Mouse (Mus musculus): ENCODE measurements around the gene Fcho1.
"Not testable (repeated sequence)": the region's sequence is repeated elsewhere in the genome, so short reads cannot be mapped to it uniquely, and the experiment has no call there.

Gene Fcho1

DNA sequence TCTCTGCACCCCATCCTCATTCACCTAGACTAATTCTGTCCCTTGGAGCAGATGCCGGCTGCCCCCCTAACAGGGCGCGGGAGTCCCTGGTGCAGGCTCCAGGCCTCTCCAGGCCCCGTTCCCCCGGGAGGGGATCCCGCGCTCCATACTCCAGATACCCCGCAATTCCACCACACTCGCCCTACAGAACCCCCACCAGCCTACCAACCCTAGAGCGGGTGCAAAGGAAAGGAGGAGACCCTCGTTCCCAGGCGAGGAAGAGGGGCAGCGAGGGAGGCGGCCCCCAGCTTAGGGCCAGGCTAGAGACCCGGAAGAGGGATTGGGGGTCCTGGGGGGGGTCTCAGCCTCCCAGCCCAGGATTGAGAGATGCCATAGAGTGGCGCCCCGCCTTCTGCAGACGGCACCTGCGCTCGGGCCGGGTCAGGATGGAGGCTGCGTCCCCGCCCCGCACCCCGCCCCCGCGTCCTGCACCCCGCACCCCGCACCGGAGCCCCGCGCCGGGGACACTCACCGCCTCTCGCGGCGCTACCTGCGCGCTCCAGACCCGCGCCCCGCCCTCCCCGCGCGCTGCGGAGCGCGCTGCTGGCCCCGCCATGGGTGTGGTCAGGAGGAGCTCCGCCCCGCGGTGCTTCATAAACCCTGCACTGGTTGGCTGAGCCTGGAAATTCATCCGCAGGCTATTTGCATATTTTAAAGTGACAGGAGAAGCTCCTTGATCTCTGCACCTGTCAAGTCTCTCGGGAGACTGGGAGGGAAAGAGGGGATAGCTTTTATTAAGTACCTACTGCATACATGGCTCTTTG is at the start of gene Fcho1:
Gene Fcho1 (minus strand): TSS at position 595 of the 803 bp plus-strand sequence.
- peak; percentile 73 for DNase-seq (ENCODE audit: extremely low spot score, low spot score)

- no peak for DNase-seq (ENCODE audit: extremely low spot score, low spot score)
Observed at GRCm38 (mm10) chr8:71771336-71771735, 45.8 kb upstream of the Fcho1 start.

- DNase-seq (ENCODE audit: extremely low spot score, low spot score) = no peak
Observed at GRCm38 (mm10) chr8:71758816-71759215, 33.3 kb upstream of the Fcho1 start.

GRCm38 (mm10) chr8:71752881-71753552 is 27.5 kb upstream of the Fcho1 start:
- DNase-seq (ENCODE audit: extremely low spot score, low spot score) = not testable (repeated sequence)

- not testable (repeated sequence) for DNase-seq (ENCODE audit: extremely low spot score, low spot score)
Observed at GRCm38 (mm10) chr8:71752263-71752662, 26.7 kb upstream of the Fcho1 start.

DNA sequence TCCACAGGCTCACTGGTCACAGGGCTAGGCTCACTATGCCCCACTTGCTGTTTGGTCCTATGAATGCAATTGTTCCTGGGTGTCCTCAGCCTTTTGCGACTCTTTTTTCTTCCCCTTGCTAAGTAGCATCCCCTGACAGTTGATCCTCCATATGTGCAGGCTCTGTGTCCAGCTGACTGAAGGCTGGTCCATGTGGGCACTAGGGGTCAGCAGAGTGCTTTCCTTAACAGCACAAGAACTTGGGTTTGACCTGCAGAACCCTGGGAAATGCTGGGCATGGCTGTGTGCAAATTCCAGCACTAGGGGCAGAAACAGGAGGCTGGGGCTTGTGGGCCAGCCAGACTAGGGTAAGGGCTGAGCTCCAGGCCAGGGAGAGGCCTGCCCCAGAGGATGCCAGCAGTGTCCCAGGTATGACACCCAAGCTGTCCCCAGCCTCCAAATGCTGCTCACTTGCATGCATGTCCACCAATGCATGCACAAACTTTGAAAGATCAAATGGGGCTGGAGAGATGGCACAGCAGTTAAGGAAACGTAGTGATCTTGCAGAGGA is 25.9 kb upstream of the Fcho1 start:
- not testable (repeated sequence) for DNase-seq (ENCODE audit: extremely low spot score, low spot score)

GRCm38 (mm10) chr8:71749321-71750075 is 24.0 kb upstream of the Fcho1 start:
- DNase-seq (ENCODE audit: extremely low spot score, low spot score) = not testable (repeated sequence)

GRCm38 (mm10) chr8:71747082-71747481 is 21.6 kb upstream of the Fcho1 start:
- DNase-seq (ENCODE audit: extremely low spot score, low spot score) = not testable (repeated sequence)

GRCm38 (mm10) chr8:71745322-71745721 is 19.8 kb upstream of the Fcho1 start:
- no peak for DNase-seq (ENCODE audit: extremely low spot score, low spot score)

DNA sequence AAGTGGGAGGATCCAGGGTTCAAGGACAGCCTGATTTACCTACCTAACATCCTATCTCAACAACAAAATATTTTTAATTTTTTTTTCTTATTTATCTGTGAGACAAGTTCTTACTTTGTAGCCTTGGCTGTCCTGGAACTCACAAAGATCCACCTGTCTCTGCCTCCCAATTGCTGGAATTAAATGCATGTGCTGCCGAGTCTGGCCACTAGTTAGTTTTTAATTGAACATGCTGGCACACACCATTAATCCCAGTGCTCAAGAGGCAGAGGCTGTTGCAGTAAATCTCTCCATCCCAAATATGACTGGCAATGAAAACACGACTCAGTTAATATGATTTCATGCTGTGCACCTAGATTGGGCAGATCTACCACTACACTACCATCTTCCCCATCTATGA is 17.3 kb upstream of the Fcho1 start:
- DNase-seq (ENCODE audit: extremely low spot score, low spot score) = no peak

DNA sequence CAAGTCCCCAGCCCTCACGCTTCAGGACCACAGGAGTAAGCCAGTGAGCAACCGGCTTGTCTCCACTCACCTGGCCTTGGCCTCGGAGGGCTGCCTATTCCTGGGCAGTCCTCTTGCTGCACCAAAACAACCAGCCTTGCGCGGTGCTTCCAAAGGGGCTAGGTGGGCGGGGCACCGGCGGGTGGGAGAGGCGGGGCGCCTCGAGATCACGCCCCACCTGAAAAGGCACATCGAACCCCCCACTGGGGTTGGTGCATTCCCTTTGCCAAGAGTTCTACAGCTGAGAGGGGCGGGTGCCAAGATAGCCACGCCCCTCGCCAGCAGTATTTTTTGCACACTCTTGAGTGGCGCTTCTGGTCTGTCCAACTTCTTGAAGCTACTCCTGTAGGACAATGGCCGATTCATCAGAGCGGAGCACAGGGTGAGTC is 16.2 kb upstream of the Fcho1 start:
- no peak for DNase-seq (ENCODE audit: extremely low spot score, low spot score)

DNA sequence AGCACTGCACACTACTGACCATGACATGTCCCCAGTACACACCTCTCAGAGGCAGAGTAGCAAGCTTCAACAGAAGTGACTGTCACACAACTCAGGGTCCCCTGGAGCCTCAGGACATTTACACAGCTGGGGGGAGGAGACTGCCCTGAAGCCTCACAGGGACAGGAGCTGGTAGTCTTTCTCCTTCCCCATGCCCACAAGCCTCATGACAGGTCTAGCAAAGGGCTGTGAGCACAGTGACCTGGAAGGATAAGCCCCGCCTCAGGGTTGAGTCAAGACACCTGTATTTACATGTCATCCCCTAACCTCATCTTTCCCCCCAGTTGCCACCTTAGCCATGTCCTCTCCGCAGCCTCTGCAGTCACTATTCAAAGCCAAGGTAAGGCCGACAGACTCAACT is 15.7 kb upstream of the Fcho1 start:
- no peak for DNase-seq (ENCODE audit: extremely low spot score, low spot score)

GRCm38 (mm10) chr8:71738316-71738715 is 12.8 kb upstream of the Fcho1 start:
- not testable (repeated sequence) for DNase-seq (ENCODE audit: extremely low spot score, low spot score)

DNA sequence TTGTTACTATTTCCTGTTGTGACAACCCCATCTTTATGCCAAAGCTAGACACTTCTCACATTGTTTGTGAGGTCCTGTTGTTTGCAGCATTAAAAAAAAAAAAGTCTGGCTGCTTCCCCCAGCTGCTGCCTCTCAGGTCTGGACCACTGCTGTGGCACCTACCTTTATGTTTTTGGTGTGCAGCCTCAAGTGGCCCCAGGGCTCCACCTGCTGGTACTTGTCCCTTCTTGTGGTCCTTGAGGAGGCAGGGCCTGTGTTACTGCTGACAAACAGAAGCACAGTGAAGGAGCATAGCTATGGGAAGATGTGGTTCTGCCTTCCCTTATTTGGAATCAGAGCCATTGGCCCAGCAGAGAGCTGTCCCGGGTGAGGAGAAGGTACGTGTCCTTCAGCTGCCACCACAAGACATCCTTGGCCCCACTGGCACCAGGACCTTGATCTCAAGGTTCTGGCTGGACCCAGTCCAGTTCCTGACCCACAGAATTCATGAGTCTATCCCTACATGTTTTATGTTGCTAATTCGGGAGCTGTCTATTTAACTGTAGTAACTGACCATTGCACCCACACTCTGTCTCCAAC is 6.2 kb upstream of the Fcho1 start:
- DNase-seq (ENCODE audit: extremely low spot score, low spot score) = no peak

GRCm38 (mm10) chr8:71728826-71729620 is 3.5 kb upstream of the Fcho1 start:
- no peak for DNase-seq (ENCODE audit: extremely low spot score, low spot score)

GRCm38 (mm10) chr8:71728240-71728785 is 2.8 kb upstream of the Fcho1 start:
- peak; percentile 48 for DNase-seq (ENCODE audit: extremely low spot score, low spot score)

DNA sequence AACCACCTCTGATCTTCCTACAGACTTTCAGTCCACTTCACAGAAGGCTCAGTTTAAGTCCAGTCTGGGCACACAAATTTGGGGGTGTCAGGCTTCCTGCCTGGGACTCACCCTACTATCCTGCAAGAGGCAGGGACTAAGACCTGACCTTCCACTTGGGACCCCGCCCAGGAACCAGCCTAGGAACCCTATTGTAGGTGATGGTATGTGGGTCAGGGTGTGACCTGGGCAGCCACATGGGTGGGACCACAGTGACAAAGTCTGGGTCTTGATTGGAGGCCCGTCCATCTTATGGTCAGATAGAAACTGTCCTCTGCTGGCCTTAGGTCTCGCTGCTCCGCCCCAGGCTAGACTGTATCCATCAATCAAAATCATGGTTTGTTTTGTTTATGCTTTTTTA is 1.1 kb downstream of the Fcho1 start:
- no peak for DNase-seq (ENCODE audit: extremely low spot score, low spot score)

- DNase-seq (ENCODE audit: extremely low spot score, low spot score) = no peak
Observed at GRCm38 (mm10) chr8:71723047-71723551, 2.4 kb downstream of the Fcho1 start.

- peak; percentile 76 for DNase-seq (ENCODE audit: extremely low spot score, low spot score)
Observed at GRCm38 (mm10) chr8:71719928-71720457, 5.5 kb downstream of the Fcho1 start.

- no peak for DNase-seq (ENCODE audit: extremely low spot score, low spot score)
Observed at GRCm38 (mm10) chr8:71719218-71719617, 6.3 kb downstream of the Fcho1 start.

Measured in neural tube, embryonic 10.5 days (tissue).